Mouse (Mus musculus): Measurements from ENCODE around the gene Spns3. TPM values are rescaled to one million over a fixed set of nuclear protein-coding genes. Genes with fewer than 3 reads are reported as not detected.

Gene Spns3
- polyA plus RNA-seq, 1 experiment from 2014 or later = 1.9 TPM

- WGBS (ENCODE audit: insufficient replicate concordance) = 84% methylated on average over 4 of the region's 4 CpGs
- Histone ChIP-seq H3K4me1 (ENCODE audit: insufficient read depth) (peaks cover 5% of the 10 kb centered on the region), H3K27me3 (ENCODE audit: insufficient read depth, low read length) (no peaks in the 10 kb centered on the region), H3K36me3 (replicated peaks; ENCODE audit: insufficient read depth, low read length) (no peaks in the 10 kb centered on the region), H3K9me3 (ENCODE audit: low read length) (no peaks in the 10 kb centered on the region), H3K4me2 (ENCODE audit: low read depth, low read length) (no peak overlapping the region), H3K27ac (ENCODE audit: low read depth) (no peak overlapping the region), H3K9ac (replicated peaks) (no peak overlapping the region), H3K4me3 (ENCODE audit: low read depth, low read length) (no peak overlapping the region)
- ATAC-seq = no peak
- DNase-seq = no peak
- no peak for TF ChIP-seq EP300 (IDR thresholded peaks at IDR 0.05; ENCODE audit: low read depth)
- no peak for TF ChIP-seq CTCF (IDR thresholded peaks at IDR 0.05; ENCODE audit: low read depth)
These were observed 24.1 kb downstream of the Spns3 start for GRCm38 (mm10) chr11:72526190-72526589.

DNA sequence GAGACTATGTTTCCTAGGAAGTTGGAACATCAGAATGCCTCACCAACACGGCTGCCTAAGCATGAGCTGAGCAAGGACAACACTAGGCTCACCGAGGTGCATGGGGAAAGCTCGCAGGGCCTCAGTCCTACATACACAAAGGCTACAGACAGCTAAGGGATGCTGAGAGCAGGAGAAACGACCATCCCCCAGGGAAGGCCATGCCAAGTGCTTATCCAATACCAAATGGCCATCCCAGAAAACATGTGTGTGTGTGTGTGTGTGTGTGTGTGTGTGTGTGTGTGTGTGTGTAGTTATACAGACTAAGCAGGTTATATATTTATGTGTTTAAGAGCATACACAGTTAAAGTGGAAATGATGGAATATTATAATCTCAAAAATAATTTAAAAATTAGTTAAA, 26.6 kb downstream of the Spns3 start:
- 61% methylated on average over 4 of the region's 4 CpGs for WGBS (ENCODE audit: insufficient replicate concordance)
- TF ChIP-seq CTCF (IDR thresholded peaks at IDR 0.05; ENCODE audit: low read depth) = no peak

GRCm38 (mm10) chr11:72522616-72523041, 27.7 kb downstream of the Spns3 start:
- Histone ChIP-seq H3K27ac (ENCODE audit: low read depth) (peak overlapping the region; percentile 3; the same call in 1 of the 2 replicates), H3K4me3 (ENCODE audit: low read depth, low read length) (no peak overlapping the region), H3K9ac (replicated peaks) (no peak overlapping the region), H3K9me3 (ENCODE audit: low read length) (no peaks in the 10 kb centered on the region), H3K36me3 (replicated peaks; ENCODE audit: insufficient read depth, low read length) (no peaks in the 10 kb centered on the region), H3K27me3 (ENCODE audit: insufficient read depth, low read length) (no peaks in the 10 kb centered on the region), H3K4me1 (ENCODE audit: insufficient read depth) (peaks cover 5% of the 10 kb centered on the region), H3K4me2 (ENCODE audit: low read depth, low read length) (no peak overlapping the region)
- ATAC-seq = 0 out of 2 replicates have a peak, but pooled peaks have one; percentile 7
- 70% methylated on average over 5 of the region's 5 CpGs for WGBS (ENCODE audit: insufficient replicate concordance)
- no peak for TF ChIP-seq CTCF (IDR thresholded peaks at IDR 0.05; ENCODE audit: low read depth)
- TF ChIP-seq EP300 (IDR thresholded peaks at IDR 0.05; ENCODE audit: low read depth) = no peak
- DNase-seq = no peak

More for the DNA sequence above, 26.6 kb downstream of the Spns3 start:
- Histone ChIP-seq H3K36me3 (replicated peaks; ENCODE audit: insufficient read depth, low read length) (no peaks in the 10 kb centered on the region), H3K9ac (replicated peaks) (no peak overlapping the region), H3K4me3 (ENCODE audit: low read depth, low read length) (no peak overlapping the region), H3K4me1 (ENCODE audit: insufficient read depth) (peaks cover 5% of the 10 kb centered on the region), H3K4me2 (ENCODE audit: low read depth, low read length) (no peak overlapping the region), H3K9me3 (ENCODE audit: low read length) (no peaks in the 10 kb centered on the region), H3K27me3 (ENCODE audit: insufficient read depth, low read length) (no peaks in the 10 kb centered on the region), H3K27ac (ENCODE audit: low read depth) (no peak overlapping the region)
- ATAC-seq (no peak), DNase-seq (no peak)

GRCm38 (mm10) chr11:72521598-72522541, 28.4 kb downstream of the Spns3 start:
- H3K27ac ChIP-seq (ENCODE audit: low read depth) = peak overlapping the region; percentile 3; the same call in 1 of the 2 replicates
- H3K36me3 ChIP-seq (replicated peaks; ENCODE audit: insufficient read depth, low read length) = no peaks in the 10 kb centered on the region
- H3K4me1 ChIP-seq (ENCODE audit: insufficient read depth) = peaks cover 5% of the 10 kb centered on the region
- no peaks in the 10 kb centered on the region for H3K27me3 ChIP-seq (ENCODE audit: insufficient read depth, low read length)
- H3K9me3 ChIP-seq (ENCODE audit: low read length) = no peaks in the 10 kb centered on the region
- no peak overlapping the region for H3K4me3 ChIP-seq (ENCODE audit: low read depth, low read length)
- no peak overlapping the region for H3K9ac ChIP-seq (replicated peaks)
- H3K4me2 ChIP-seq (ENCODE audit: low read depth, low read length) = no peak overlapping the region
- ATAC-seq (peak; percentile 83), DNase-seq (no peak)
- no peak for TF ChIP-seq CTCF (IDR thresholded peaks at IDR 0.05; ENCODE audit: low read depth)
- no peak for TF ChIP-seq EP300 (IDR thresholded peaks at IDR 0.05; ENCODE audit: low read depth)
- 69% methylated on average over 5 of the region's 5 CpGs for WGBS (ENCODE audit: insufficient replicate concordance)

- WGBS (ENCODE audit: insufficient replicate concordance) = 48% methylated on average over 3 of the region's 3 CpGs
- TF ChIP-seq EP300 (IDR thresholded peaks at IDR 0.05; ENCODE audit: low read depth) (no peak), CTCF (IDR thresholded peaks at IDR 0.05; ENCODE audit: low read depth) (no peak)
- DNase-seq (no peak), ATAC-seq (no peak)
- Histone ChIP-seq H3K36me3 (replicated peaks; ENCODE audit: insufficient read depth, low read length) (no peaks in the 10 kb centered on the region), H3K9ac (replicated peaks) (no peak overlapping the region), H3K27ac (ENCODE audit: low read depth) (no peak overlapping the region; the same call in 1 of the 2 replicates), H3K9me3 (ENCODE audit: low read length) (no peaks in the 10 kb centered on the region), H3K4me2 (ENCODE audit: low read depth, low read length) (no peak overlapping the region), H3K27me3 (ENCODE audit: insufficient read depth, low read length) (no peaks in the 10 kb centered on the region), H3K4me3 (ENCODE audit: low read depth, low read length) (no peak overlapping the region), H3K4me1 (ENCODE audit: insufficient read depth) (peaks cover 5% of the 10 kb centered on the region)
These were observed 30.4 kb downstream of the Spns3 start for GRCm38 (mm10) chr11:72519895-72520294.

- no peak for DNase-seq
- 58% methylated on average over 4 of the region's 4 CpGs for WGBS (ENCODE audit: insufficient replicate concordance)
- Histone ChIP-seq H3K27ac (ENCODE audit: low read depth) (peak overlapping the region; percentile 39; the same call in 1 of the 2 replicates), H3K4me1 (ENCODE audit: insufficient read depth) (peaks cover 5% of the 10 kb centered on the region), H3K4me3 (ENCODE audit: low read depth, low read length) (no peak overlapping the region), H3K9me3 (ENCODE audit: low read length) (no peaks in the 10 kb centered on the region), H3K27me3 (ENCODE audit: insufficient read depth, low read length) (no peaks in the 10 kb centered on the region), H3K9ac (replicated peaks) (no peak overlapping the region), H3K4me2 (ENCODE audit: low read depth, low read length) (no peak overlapping the region), H3K36me3 (replicated peaks; ENCODE audit: insufficient read depth, low read length) (no peaks in the 10 kb centered on the region)
- no peak for ATAC-seq
- TF ChIP-seq EP300 (IDR thresholded peaks at IDR 0.05; ENCODE audit: low read depth) (no peak), CTCF (IDR thresholded peaks at IDR 0.05; ENCODE audit: low read depth) (no peak)
These were observed 31.1 kb downstream of the Spns3 start for GRCm38 (mm10) chr11:72519189-72519588.
